Mouse (Mus musculus) liver, embryonic 14.5 days (tissue): ENCODE results near the gene Tango6.

Experiments
- CTCF ChIP-seq: IDR thresholded peaks from 2 replicates; pipeline ENCODE4 v1.5.1; 2016; ENCODE audit warnings: antibody characterized with exemption, low read depth, control low read depth
- EP300 ChIP-seq: IDR thresholded peaks from 2 replicates; pipeline ENCODE4 v1.6.1; 2016; ENCODE audit warnings: antibody characterized with exemption, low read depth

GRCm38 (mm10) chr8:106899473-106899872 lies 216.6 kb downstream of the Tango6 start:
- TF ChIP-seq CTCF (no peak), EP300 (no peak)
